Mouse (Mus musculus) testis, adult 2 months (tissue): ENCODE data around the gene Evi2a.

Source experiments
- CTCF ChIP-seq: fragments of 200-500 bp; IDR thresholded peaks from 2 replicates; pipeline ENCODE4 v1.5.1; 2012; ENCODE audit warnings: low read depth, mild to moderate bottlenecking, inconsistent platforms, low read length, moderate library complexity; ENCODE audit not compliant: control insufficient read depth, insufficient read depth, insufficient replicate concordance
- POLR2A ChIP-seq: fragments of 200-500 bp; IDR thresholded peaks from 2 replicates; pipeline ENCODE4 v1.6.1; 2012; ENCODE audit warnings: low read depth, mild to moderate bottlenecking, inconsistent platforms, low read length, moderate library complexity; ENCODE audit not compliant: control insufficient read depth

DNA sequence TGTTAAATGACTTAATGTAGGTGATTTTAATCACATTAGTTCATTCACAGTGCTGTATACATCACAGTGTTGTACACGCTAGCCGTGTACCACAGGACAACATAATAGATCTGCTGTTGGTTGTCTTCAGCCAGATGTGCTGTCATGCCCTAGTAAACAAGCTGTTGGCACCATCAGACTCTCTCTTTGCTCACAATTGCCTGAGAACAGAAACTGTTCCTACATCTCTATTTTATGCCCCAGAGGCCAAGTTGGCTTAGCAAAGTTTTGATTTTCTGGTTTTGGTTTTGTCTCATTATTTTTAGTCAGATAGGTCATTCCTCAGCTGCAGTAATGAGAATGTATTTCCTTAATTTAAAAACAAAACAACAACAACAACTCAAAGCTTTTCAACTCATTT, 673 bp downstream of the Evi2a start:
- TF ChIP-seq POLR2A = no peak
- no peak for TF ChIP-seq CTCF
